Mouse (Mus musculus) hindbrain, embryonic 16.5 days (tissue): ENCODE data around the gene Lrrc8b. TPM values are rescaled to one million over a fixed set of nuclear protein-coding genes. Genes with fewer than 3 reads are reported as not detected.

Experiments used
- ATAC-seq: fragments of 200-750 bp; cut with Nextera tagmentation; 2 replicates; pipeline ENCODE4 v1.8.0; 2017; ENCODE audit warnings: moderate TSS enrichment, moderate library complexity
- H3K27ac ChIP-seq: fragments of 300-500 bp; sonication (generic); 2 replicates; pipeline ENCODE4 v1.5.1; 2014; ENCODE audit warnings: low read depth, mild to moderate bottlenecking, control low read depth, low read length, moderate library complexity
- H3K27me3 ChIP-seq: fragments of 300-500 bp; sonication (generic); replicated peaks from 2 replicates; pipeline ENCODE4 v1.6.1; 2014; ENCODE audit warnings: low read length; ENCODE audit not compliant: control insufficient read depth, insufficient read depth
- H3K36me3 ChIP-seq: fragments of 300-500 bp; sonication (generic); 2 replicates; pipeline ENCODE4 v1.6.1; 2014; ENCODE audit warnings: mild to moderate bottlenecking, low read length, moderate library complexity, mixed read lengths; ENCODE audit not compliant: control insufficient read depth, insufficient read depth
- H3K4me1 ChIP-seq: fragments of 300-500 bp; sonication (generic); 2 replicates; pipeline ENCODE4 v1.6.1; 2014; ENCODE audit warnings: low read depth, low read length; ENCODE audit not compliant: control insufficient read depth, insufficient read depth
- H3K4me2 ChIP-seq: fragments of 300-500 bp; sonication (generic); 2 replicates; pipeline ENCODE4 v1.6.1; 2014; ENCODE audit warnings: mild to moderate bottlenecking, low read length, control low read depth, moderate library complexity
- H3K4me3 ChIP-seq: fragments of 300-500 bp; sonication (generic); 2 replicates; pipeline ENCODE4 v1.5.1; 2014; ENCODE audit warnings: mild to moderate bottlenecking, low read length, control low read depth, moderate library complexity
- H3K9ac ChIP-seq: fragments of 300-500 bp; sonication (generic); 2 replicates; pipeline ENCODE4 v1.6.1; 2014; ENCODE audit warnings: low read depth, mild to moderate bottlenecking, control low read depth, low read length, moderate library complexity
- H3K9me3 ChIP-seq: fragments of 300-500 bp; sonication (generic); 2 replicates; pipeline ENCODE4 v1.6.1; 2014; ENCODE audit warnings: mild to moderate bottlenecking, low read length, moderate library complexity; ENCODE audit not compliant: control insufficient read depth
- WGBS: fragments of 180-500 bp; shearing (Covaris S2); extraction: QIAGEN DNeasy Blood & Tissue Kit; methylation state at CpG from one replicate; pipeline ENCODE4 v1.1.7; 2014; 5-methylcytosine and 5-hydroxymethylcytosine counted together
- polyA plus RNA-seq: library from polyadenylated mRNA; unstranded; fragments of >200 nt; fragmentation: Nextera tagmentation; extraction: Ambion mirVana; gene quantifications from 2 replicates; pipeline ENCODE4 v1.2.1, GENCODE M21; 2015

The Lrrc8b gene
- polyA plus RNA-seq, 1 experiment from 2014 or later: 11.2 TPM

DNA sequence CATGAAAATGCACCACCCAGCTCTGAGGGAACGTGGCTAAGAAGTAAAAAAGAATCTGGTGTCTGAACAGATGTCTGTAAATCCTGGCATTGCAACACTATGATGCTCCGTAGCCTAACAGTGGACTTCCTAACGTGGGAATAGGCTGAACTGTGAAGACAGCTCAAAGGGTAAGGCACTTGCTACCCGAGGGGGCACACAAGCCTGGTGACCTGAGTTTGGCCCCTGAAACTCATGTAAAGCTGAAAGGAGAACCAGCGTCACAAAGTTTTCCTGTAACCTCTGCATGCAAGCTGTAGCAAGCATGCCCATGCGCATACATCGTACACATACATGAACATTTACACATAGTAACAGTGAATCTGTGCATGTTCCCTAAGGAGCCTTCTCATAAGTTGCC is 81.0 kb downstream of the Lrrc8b start:
- Histone ChIP-seq H3K9me3 (no peaks in the 10 kb centered on the region), H3K36me3 (no peaks in the 10 kb centered on the region), H3K4me2 (no peak overlapping the region), H3K27ac (no peak overlapping the region), H3K4me1 (peaks cover 24% of the 10 kb centered on the region), H3K4me3 (no peak overlapping the region), H3K27me3 (0 out of 2 replicates have a peak, but pooled peaks cover 3% of the 10 kb centered on the region), H3K9ac (no peak overlapping the region)
- WGBS: 69% methylated on average over 7 of the region's 7 CpGs
- ATAC-seq: no peak

DNA sequence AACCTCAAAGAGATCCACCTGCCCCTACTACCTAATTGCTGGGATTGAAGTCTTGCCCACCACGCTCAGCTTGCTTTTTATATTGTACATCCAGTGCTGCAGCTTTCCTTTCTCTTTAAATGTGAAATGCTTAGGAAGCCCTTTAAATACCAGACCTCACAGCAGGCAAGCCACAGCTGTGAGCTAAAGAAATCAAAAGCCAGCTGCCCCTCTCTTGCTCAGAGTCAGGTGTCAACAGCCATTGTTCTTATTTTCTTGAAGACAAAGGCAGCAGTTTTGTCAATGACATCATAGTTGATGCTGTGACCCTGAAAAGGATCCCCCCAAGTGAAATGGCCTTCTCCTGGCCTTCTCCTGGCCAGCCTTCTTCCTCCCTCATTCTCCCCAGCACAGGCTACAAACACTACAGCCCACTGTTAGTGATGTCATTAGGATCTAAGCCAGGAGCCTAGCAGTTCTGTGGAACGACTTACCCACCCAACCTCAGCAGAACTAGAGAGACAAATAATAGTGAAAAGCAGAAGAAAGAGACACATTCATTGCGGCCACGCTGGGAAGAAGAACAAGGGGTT is 82.9 kb downstream of the Lrrc8b start:
- Histone ChIP-seq H3K27ac (no peak overlapping the region), H3K4me1 (peaks cover 17% of the 10 kb centered on the region)

GRCm38 (mm10) chr5:105499396-105499795 is 83.8 kb downstream of the Lrrc8b start:
- H3K4me1 ChIP-seq: peaks cover 15% of the 10 kb centered on the region
- H3K9ac ChIP-seq: no peak overlapping the region
- 0 out of 2 replicates have a peak, but pooled peaks cover 3% of the 10 kb centered on the region for H3K27me3 ChIP-seq
- WGBS: 33% methylated on average over 1 of the region's 1 CpGs
- no peaks in the 10 kb centered on the region for H3K36me3 ChIP-seq
- no peaks in the 10 kb centered on the region for H3K9me3 ChIP-seq
- H3K27ac ChIP-seq: no peak overlapping the region
- no peak overlapping the region for H3K4me3 ChIP-seq
- H3K4me2 ChIP-seq: no peak overlapping the region
- no peak for ATAC-seq

More for the DNA sequence above, 82.9 kb downstream of the Lrrc8b start:
- H3K27me3 ChIP-seq: 0 out of 2 replicates have a peak, but pooled peaks cover 3% of the 10 kb centered on the region
- no peak overlapping the region for H3K4me2 ChIP-seq
- H3K9ac ChIP-seq: no peak overlapping the region
- no peaks in the 10 kb centered on the region for H3K9me3 ChIP-seq
- ATAC-seq: no peak
- no peaks in the 10 kb centered on the region for H3K36me3 ChIP-seq
- no peak overlapping the region for H3K4me3 ChIP-seq
- 26% methylated on average over 4 of the region's 4 CpGs for WGBS

DNA sequence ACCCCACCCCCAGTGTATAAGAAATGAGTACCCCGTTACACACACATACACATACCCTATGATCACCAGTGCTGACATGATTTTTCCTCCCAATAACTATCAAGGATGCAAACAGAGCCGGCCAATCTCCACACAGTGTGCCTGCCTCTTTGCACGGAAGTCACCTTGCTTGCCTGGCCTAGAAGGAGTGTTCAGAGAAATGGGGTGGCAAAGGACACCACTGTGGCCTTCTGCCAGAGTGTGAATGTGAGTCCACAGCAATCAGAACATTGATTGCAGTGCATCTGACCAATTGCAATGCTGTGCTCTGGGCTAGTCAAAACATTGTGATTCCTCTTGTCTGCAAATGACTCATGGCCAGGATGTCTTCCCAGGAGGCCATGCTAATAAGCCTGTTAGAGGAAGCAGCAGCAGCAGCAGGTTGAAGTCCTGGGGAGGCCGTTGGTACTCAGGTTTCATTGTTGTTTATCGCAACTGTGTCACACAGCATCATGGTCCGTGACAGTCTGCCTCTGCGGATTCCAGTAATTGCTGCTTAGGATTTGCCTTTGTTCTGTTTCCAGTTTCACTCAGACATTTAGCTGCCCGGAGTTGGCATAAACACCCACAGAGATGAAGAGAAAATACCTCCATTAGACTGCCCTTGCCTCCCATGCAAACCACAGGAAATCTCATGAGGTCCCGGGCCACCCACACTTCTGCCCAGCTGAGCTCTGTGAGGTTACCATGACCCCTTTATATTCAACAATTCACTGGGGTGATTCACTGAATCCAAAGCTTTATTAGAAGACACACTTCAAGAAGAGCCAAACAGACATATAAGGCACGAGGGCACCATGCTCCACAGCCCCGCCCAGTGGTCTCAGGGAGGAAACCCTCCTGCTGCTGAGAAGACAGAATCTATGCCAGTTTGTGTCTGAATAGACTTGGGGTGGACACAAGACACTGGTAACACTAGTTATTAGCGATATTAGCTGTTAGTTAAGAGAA is 84.9 kb downstream of the Lrrc8b start:
- Histone ChIP-seq H3K4me2 (no peak overlapping the region), H3K36me3 (no peaks in the 10 kb centered on the region), H3K4me1 (peaks cover 10% of the 10 kb centered on the region), H3K27me3 (0 out of 2 replicates have a peak, but pooled peaks cover 3% of the 10 kb centered on the region), H3K27ac (no peak overlapping the region), H3K9ac (no peak overlapping the region), H3K9me3 (no peaks in the 10 kb centered on the region), H3K4me3 (no peak overlapping the region)
- ATAC-seq: peak; percentile 19
- 36% methylated on average over 12 of the region's 12 CpGs for WGBS

GRCm38 (mm10) chr5:105501136-105501535 is 85.6 kb downstream of the Lrrc8b start:
- no peak overlapping the region for H3K4me3 ChIP-seq
- 86% methylated on average over 3 of the region's 3 CpGs for WGBS
- 0 out of 2 replicates have a peak, but pooled peaks cover 2% of the 10 kb centered on the region for H3K27me3 ChIP-seq
- ATAC-seq: no peak
- H3K4me1 ChIP-seq: peaks cover 6% of the 10 kb centered on the region
- H3K4me2 ChIP-seq: no peak overlapping the region
- no peak overlapping the region for H3K27ac ChIP-seq
- H3K36me3 ChIP-seq: no peaks in the 10 kb centered on the region
- H3K9ac ChIP-seq: no peak overlapping the region
- no peaks in the 10 kb centered on the region for H3K9me3 ChIP-seq

DNA sequence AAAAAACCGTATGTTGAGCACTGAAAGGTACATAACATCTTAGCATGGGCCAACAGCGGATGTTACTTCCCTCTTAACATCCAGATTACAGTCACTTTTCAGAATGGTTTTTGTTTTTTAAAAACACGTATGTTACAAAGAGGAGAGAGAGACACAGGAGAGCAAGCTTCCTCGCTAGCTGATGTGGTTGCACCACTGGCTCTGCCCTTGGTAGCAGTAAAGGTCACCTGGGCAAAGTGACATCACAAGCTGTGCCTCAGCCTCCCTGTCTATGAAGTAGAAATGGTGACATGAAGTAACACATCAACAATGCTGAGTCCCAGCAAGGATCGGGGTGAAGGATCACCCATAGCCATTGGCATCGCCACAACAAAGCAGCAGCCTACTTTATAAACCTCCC is 93.2 kb downstream of the Lrrc8b start:
- no peak overlapping the region for H3K4me2 ChIP-seq
- H3K9ac ChIP-seq: no peak overlapping the region
- no peak overlapping the region for H3K27ac ChIP-seq
- H3K9me3 ChIP-seq: no peaks in the 10 kb centered on the region
- no peaks in the 10 kb centered on the region for H3K4me1 ChIP-seq
- H3K27me3 ChIP-seq: no peaks in the 10 kb centered on the region
- no peak for ATAC-seq
- 86% methylated on average over 6 of the region's 6 CpGs for WGBS
- H3K4me3 ChIP-seq: no peak overlapping the region
- no peaks in the 10 kb centered on the region for H3K36me3 ChIP-seq

- Histone ChIP-seq H3K9me3 (no peaks in the 10 kb centered on the region), H3K4me2 (no peak overlapping the region), H3K4me1 (no peaks in the 10 kb centered on the region), H3K9ac (no peak overlapping the region), H3K4me3 (no peak overlapping the region), H3K27me3 (no peaks in the 10 kb centered on the region), H3K27ac (no peak overlapping the region), H3K36me3 (no peaks in the 10 kb centered on the region)
- 76% methylated on average over 4 of the region's 4 CpGs for WGBS
- ATAC-seq: no peak
These were observed 96.7 kb downstream of the Lrrc8b start for GRCm38 (mm10) chr5:105512297-105512696.

DNA sequence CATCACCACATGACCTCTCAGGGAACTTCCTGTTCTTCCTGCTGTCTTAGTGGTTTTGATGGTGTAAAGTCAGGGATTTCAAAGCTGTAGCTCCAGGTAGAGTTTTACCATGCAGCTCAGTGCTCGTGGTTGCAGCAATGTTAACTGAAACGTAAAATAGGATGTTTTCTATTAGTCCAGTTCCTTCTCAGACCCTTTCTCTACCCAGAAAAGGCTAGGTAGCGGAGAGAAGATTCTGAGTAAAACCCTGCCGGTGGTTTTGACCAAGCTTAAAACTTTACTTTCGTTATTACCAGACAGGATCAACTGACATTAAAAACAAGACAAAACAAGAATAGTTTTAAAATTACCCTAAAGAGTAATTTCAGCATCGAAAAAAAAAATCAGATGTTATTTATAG is 100.0 kb downstream of the Lrrc8b start:
- Histone ChIP-seq H3K9ac (no peak overlapping the region), H3K27ac (no peak overlapping the region), H3K27me3 (no peaks in the 10 kb centered on the region), H3K9me3 (no peaks in the 10 kb centered on the region), H3K4me2 (no peak overlapping the region), H3K4me1 (peaks cover 4% of the 10 kb centered on the region), H3K36me3 (no peaks in the 10 kb centered on the region), H3K4me3 (no peak overlapping the region)
- WGBS: 78% methylated on average over 6 of the region's 6 CpGs
- ATAC-seq: no peak

DNA sequence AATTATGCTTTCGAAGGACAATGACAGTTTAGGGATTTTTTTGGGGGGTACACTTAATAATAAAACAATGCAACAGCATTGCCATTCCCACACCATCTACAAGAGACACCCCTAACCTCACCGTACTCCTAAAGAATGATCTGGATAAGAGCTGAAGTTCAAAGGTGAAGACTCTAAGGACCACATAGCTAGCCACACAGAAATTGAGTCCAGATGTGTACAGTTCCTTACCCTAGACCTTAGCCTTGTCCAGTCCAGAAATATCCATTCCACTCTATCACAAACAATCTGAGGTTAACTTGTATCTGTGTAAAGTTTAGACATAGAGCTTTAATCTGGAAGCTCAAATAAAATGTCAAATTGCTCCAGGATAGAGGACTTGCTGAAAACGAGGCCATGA is 100.7 kb downstream of the Lrrc8b start:
- Histone ChIP-seq H3K4me3 (no peak overlapping the region), H3K4me2 (no peak overlapping the region), H3K9me3 (no peaks in the 10 kb centered on the region), H3K4me1 (peaks cover 6% of the 10 kb centered on the region), H3K36me3 (no peaks in the 10 kb centered on the region), H3K27ac (no peak overlapping the region), H3K27me3 (no peaks in the 10 kb centered on the region), H3K9ac (no peak overlapping the region)
- WGBS: 81% methylated on average over 3 of the region's 3 CpGs
- no peak for ATAC-seq
